In the genomic region with DNA sequence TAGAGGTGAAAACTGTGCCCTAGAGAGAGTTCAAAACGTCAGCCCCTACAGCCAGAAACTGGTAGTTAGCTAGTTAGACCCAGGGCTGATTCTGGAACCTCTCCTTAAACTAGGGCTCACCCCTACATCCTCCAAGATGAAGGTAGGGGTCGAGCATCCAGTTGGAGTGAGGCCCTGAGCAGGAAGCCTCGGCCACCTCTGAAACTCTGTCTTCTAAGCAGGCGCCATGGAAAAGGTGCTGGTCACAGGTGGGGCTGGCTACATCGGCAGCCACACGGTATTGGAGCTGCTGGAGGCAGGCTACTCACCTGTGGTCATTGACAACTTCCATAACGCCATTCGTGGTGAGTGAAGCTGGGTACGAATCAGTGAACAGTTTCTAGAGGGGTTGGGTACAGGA, we compare ENCODE assay signal across 7 mouse cellular contexts. TPM values are rescaled to one million over a fixed set of nuclear protein-coding genes. Genes with fewer than 3 reads are reported as not detected.
DNase-seq lines count a peak whose midpoint lies in the region; ATAC-seq and TF ChIP-seq lines count a peak whose summit lies in the region.

No protein-coding gene starts in this region.

- no peak overlapping the region for H3K4me3 ChIP-seq in CH12.LX (replicated peaks in 1 of 3; ENCODE audit: low read depth in 2 of 3, low read length in 2 of 3, poor library complexity in 1 of 3)
- no peak overlapping the region; the same call in 1 of the 2 replicates for H3K4me3 ChIP-seq in brown adipose tissue, adult 24 weeks (ENCODE audit: insufficient read depth, low read depth, low read length)
- peak overlapping the region; percentile 77 for H3K4me3 ChIP-seq in limb, embryonic 15.5 days
- no peak overlapping the region for H3K4me3 ChIP-seq in forebrain, postnatal 0 days (ENCODE audit: low read depth, low read length)

- H3K36me3 ChIP-seq in CH12.LX (replicated peaks in 1 of 2; ENCODE audit: control insufficient read depth in 1 of 2, insufficient read depth in 1 of 2, low read length in 1 of 2) = peaks cover 45 to 71% of the 10 kb centered on the region in 2 experiments
- H3K36me3 ChIP-seq in limb, embryonic 15.5 days = peaks cover 67% of the 10 kb centered on the region
- H3K36me3 ChIP-seq in forebrain, postnatal 0 days (ENCODE audit: insufficient read depth) = peaks cover 57% of the 10 kb centered on the region

- no peak overlapping the region for H3K27ac ChIP-seq in CH12.LX (ENCODE audit: insufficient read depth, low read depth)
- 0 out of 2 replicates have a peak overlapping the region, but pooled peaks have one; percentile 42 for H3K27ac ChIP-seq in brown adipose tissue, adult 24 weeks (replicated peaks; ENCODE audit: low read depth, low read length)
- peak overlapping the region; percentile 93 for H3K27ac ChIP-seq in limb, embryonic 15.5 days
- H3K27ac ChIP-seq in forebrain, postnatal 0 days (ENCODE audit: low read depth, low read length) = no peak overlapping the region

- H3K79me2 ChIP-seq in CH12.LX (replicated peaks; ENCODE audit: control insufficient read depth, extremely low read depth, insufficient read depth, poor library complexity, severe bottlenecking) = no peaks in the 10 kb centered on the region

- 81% methylated on average over 9 of the region's 9 CpGs for WGBS in limb, embryonic 15.5 days
- WGBS in forebrain, postnatal 0 days = 84% methylated on average over 9 of the region's 9 CpGs

- TF ChIP-seq EP300 in CH12.LX (IDR thresholded peaks at IDR 0.05; ENCODE audit: low read length) = no peak

- H3K9ac ChIP-seq in CH12.LX (ENCODE audit: insufficient read depth, low read depth) = no peak overlapping the region
- H3K9ac ChIP-seq in limb, embryonic 15.5 days = no peak overlapping the region
- H3K9ac ChIP-seq in forebrain, postnatal 0 days = no peak overlapping the region

- no peak for TF ChIP-seq RAD21 in CH12.LX (IDR thresholded peaks at IDR 0.05; ENCODE audit: low read depth, low read length)

- H3K9me3 ChIP-seq in CH12.LX (replicated peaks; ENCODE audit: low read length) = no peaks in the 10 kb centered on the region
- H3K9me3 ChIP-seq in limb, embryonic 15.5 days = no peaks in the 10 kb centered on the region
- no peaks in the 10 kb centered on the region for H3K9me3 ChIP-seq in forebrain, postnatal 0 days (ENCODE audit: low read length)

- TF ChIP-seq POLR2A in CH12.LX (IDR thresholded peaks at IDR 0.05; ENCODE audit: low read depth, low read length) = no peak

- peaks cover 7 to 27% of the 10 kb centered on the region in 2 experiments; a peak in 3 of 4 replicates for H3K4me1 ChIP-seq in CH12.LX (ENCODE audit: control insufficient read depth in 1 of 2, insufficient read depth in 2 of 2)
- H3K4me1 ChIP-seq in brown adipose tissue, adult 24 weeks (ENCODE audit: control insufficient read depth, insufficient read depth, insufficient read length, low read length) = no peaks in the 10 kb centered on the region
- peaks cover 27% of the 10 kb centered on the region for H3K4me1 ChIP-seq in limb, embryonic 15.5 days
- peaks cover 6% of the 10 kb centered on the region; the same call in 1 of the 2 replicates for H3K4me1 ChIP-seq in forebrain, postnatal 0 days (ENCODE audit: insufficient read depth)

- no peak for ATAC-seq in limb, embryonic 15.5 days (ENCODE audit: insufficient number of reproducible peaks, low FRiP score, low TSS enrichment, low read depth)
- ATAC-seq in forebrain, postnatal 0 days = no peak

- in situ Hi-C loops in CH12.LX (cut with MboI; ENCODE audit: low pct_ligation_motif_present, low pct_unique_long_range_greater_than_20kb, low sequenced_read_pairs) = no loop called here

- H3K27me3 ChIP-seq in CH12.LX (replicated peaks) = no peaks in the 10 kb centered on the region
- no peaks in the 10 kb centered on the region for H3K27me3 ChIP-seq in limb, embryonic 15.5 days
- no peaks in the 10 kb centered on the region for H3K27me3 ChIP-seq in forebrain, postnatal 0 days (ENCODE audit: insufficient read depth, low read length)

- dilution Hi-C loops in CH12.LX (cut with MboI; ENCODE audit: extremely low pct_ligation_motif_present, extremely low pct_unique_long_range_greater_than_20kb, low sequenced_read_pairs) = no loop called here

- 0 out of 2 replicates have a peak overlapping the region, but pooled peaks have one; percentile 53 for H3K4me2 ChIP-seq in CH12.LX (ENCODE audit: insufficient read depth, low read depth, poor library complexity, severe bottlenecking)
- H3K4me2 ChIP-seq in limb, embryonic 15.5 days = peak overlapping the region; percentile 92
- H3K4me2 ChIP-seq in forebrain, postnatal 0 days (ENCODE audit: low read depth) = no peak overlapping the region

- DNase-seq in kidney, adult 9 months = peak; percentile 17
- no peak for DNase-seq in kidney, postnatal 25 days
- DNase-seq in CH12.LX (ENCODE audit: extremely low read depth) = no peak
- DNase-seq in adrenal gland, adult 2 months = no peak
- no peak for DNase-seq in forebrain, postnatal 0 days

- no peak for TF ChIP-seq CTCF in CH12.LX (conservative IDR thresholded peaks at IDR 0.05 in 1 of 2, IDR thresholded peaks at IDR 0.05 in 1 of 2; ENCODE audit: low read depth in 2 of 2, low read length in 2 of 2)
- no peak for TF ChIP-seq CTCF in forebrain, postnatal 0 days (IDR thresholded peaks at IDR 0.05; ENCODE audit: low read depth)

TF ChIP-seq in CH12.LX, 34 proteins besides CTCF, POLR2A, EP300 and RAD21 (continues in another document):
- TF ChIP-seq JUN (IDR thresholded peaks at IDR 0.05; ENCODE audit: insufficient read depth, low read depth, low read length) = no peak
- no peak for TF ChIP-seq NRF1 (IDR thresholded peaks at IDR 0.05; ENCODE audit: low read depth, low read length)
- no peak for TF ChIP-seq SMC3 (IDR thresholded peaks at IDR 0.05; ENCODE audit: low read depth, low read length)
- TF ChIP-seq MYC (IDR thresholded peaks at IDR 0.05; ENCODE audit: low read depth, low read length) = no peak
- no peak for TF ChIP-seq NELFE (IDR thresholded peaks at IDR 0.05; ENCODE audit: low read depth, low read length)
- TF ChIP-seq ZNF384 (IDR thresholded peaks at IDR 0.05; ENCODE audit: low read depth, low read length) = no peak
- TF ChIP-seq BHLHE40 (IDR thresholded peaks at IDR 0.05; ENCODE audit: low read depth, low read length) = no peak

RNA-seq across cellular contexts. Expression of gene Gale, which starts 1.6 kb away (rescaled TPM):
- total RNA-seq in CH12.LX (2012; rRNA removed) (39.4 and 40.5 TPM in 2 replicates), CH12.LX (2014; rRNA removed) (32.9 and 34.8 TPM in 2 replicates)
- 23.6 and 23.8 TPM in 2 replicates for polyA plus RNA-seq in CH12.LX (2012; ENCODE audit: insufficient read length, low read depth)
- 40.3 and 53.3 TPM in 2 replicates for polyA plus RNA-seq in brown adipose tissue, adult 24 weeks (2012; ENCODE audit: insufficient read depth, insufficient read length, missing spikeins)
- polyA plus RNA-seq in limb, embryonic 15.5 days (2015; fragmentation: Nextera tagmentation; extraction: Ambion mirVana) = 58.2 and 66.7 TPM in 2 replicates
- 10 to 100 TPM; 15.5 to 24.8 TPM for total RNA-seq in adrenal gland, adult 2 months (2021)
- 22.9 and 33.3 TPM in 2 replicates for polyA plus RNA-seq in adrenal gland, adult 2 months (2012; rRNA removed)
- total RNA-seq in forebrain, postnatal 0 days (2014; rRNA removed) = 32.1 and 42.4 TPM in 2 replicates
- polyA plus RNA-seq in forebrain, postnatal 0 days (2015; fragmentation: Nextera tagmentation; extraction: Ambion mirVana) = 30.7 and 34.4 TPM in 2 replicates

RNA-seq across cellular contexts. Expression of gene Lypla2, which starts 7.3 kb away (rescaled TPM):
- 54.0 and 54.9 TPM in 2 replicates for total RNA-seq in CH12.LX (2012; rRNA removed)
- total RNA-seq in CH12.LX (2014; rRNA removed) = 55.9 and 57.2 TPM in 2 replicates
- 91.8 and 96.5 TPM in 2 replicates for polyA plus RNA-seq in CH12.LX (2012; ENCODE audit: insufficient read length, low read depth)
- polyA plus RNA-seq in brown adipose tissue, adult 24 weeks (2012; ENCODE audit: insufficient read depth, insufficient read length, missing spikeins) = 29.3 and 29.8 TPM in 2 replicates
- polyA plus RNA-seq in limb, embryonic 15.5 days (2015; fragmentation: Nextera tagmentation; extraction: Ambion mirVana) = 114 TPM in 2 replicates
- total RNA-seq in adrenal gland, adult 2 months (2021) = 10 to 100 TPM; 59.8 to 78.2 TPM
- polyA plus RNA-seq in adrenal gland, adult 2 months (2012; rRNA removed) = 155 and 169 TPM in 2 replicates
- 136 and 138 TPM in 2 replicates for total RNA-seq in forebrain, postnatal 0 days (2014; rRNA removed)
- 201 and 206 TPM in 2 replicates for polyA plus RNA-seq in forebrain, postnatal 0 days (2015; fragmentation: Nextera tagmentation; extraction: Ambion mirVana)

RNA-seq across cellular contexts. Expression of gene Hmgcl, which starts 18.9 kb away (rescaled TPM):
- total RNA-seq in CH12.LX (2012; rRNA removed) = 32.4 and 42.7 TPM in 2 replicates
- total RNA-seq in CH12.LX (2014; rRNA removed) = 38.0 and 39.5 TPM in 2 replicates
- 27.2 and 27.6 TPM in 2 replicates for polyA plus RNA-seq in CH12.LX (2012; ENCODE audit: insufficient read length, low read depth)
- polyA plus RNA-seq in brown adipose tissue, adult 24 weeks (2012; ENCODE audit: insufficient read depth, insufficient read length, missing spikeins) = 45.1 and 79.9 TPM in 2 replicates
- polyA plus RNA-seq in limb, embryonic 15.5 days (2015; fragmentation: Nextera tagmentation; extraction: Ambion mirVana) = 81.1 and 84.8 TPM in 2 replicates
- total RNA-seq in adrenal gland, adult 2 months (2021) = 10 to 100 TPM; 42.7 to 71.0 TPM
- polyA plus RNA-seq in adrenal gland, adult 2 months (2012; rRNA removed) = 33.9 and 35.3 TPM in 2 replicates
- total RNA-seq in forebrain, postnatal 0 days (2014; rRNA removed) = 42.9 and 46.0 TPM in 2 replicates
- polyA plus RNA-seq in forebrain, postnatal 0 days (2015; fragmentation: Nextera tagmentation; extraction: Ambion mirVana) = 52.6 and 58.3 TPM in 2 replicates

RNA-seq across cellular contexts. Expression of gene Pithd1, which starts 22.0 kb away (rescaled TPM):
- 53.2 and 65.4 TPM in 2 replicates for total RNA-seq in CH12.LX (2012; rRNA removed)
- total RNA-seq in CH12.LX (2014; rRNA removed) = 87.5 and 93.2 TPM in 2 replicates
- polyA plus RNA-seq in CH12.LX (2012; ENCODE audit: insufficient read length, low read depth) = 53.2 and 67.1 TPM in 2 replicates
- 20.3 and 31.3 TPM in 2 replicates for polyA plus RNA-seq in brown adipose tissue, adult 24 weeks (2012; ENCODE audit: insufficient read depth, insufficient read length, missing spikeins)
- 51.3 and 54.5 TPM in 2 replicates for polyA plus RNA-seq in limb, embryonic 15.5 days (2015; fragmentation: Nextera tagmentation; extraction: Ambion mirVana)
- total RNA-seq in adrenal gland, adult 2 months (2021) = 10 to 100 TPM; 23.1 to 35.5 TPM
- polyA plus RNA-seq in adrenal gland, adult 2 months (2012; rRNA removed) = 59.2 and 59.4 TPM in 2 replicates
- 62.8 and 64.2 TPM in 2 replicates for total RNA-seq in forebrain, postnatal 0 days (2014; rRNA removed)
- 82.2 and 93.3 TPM in 2 replicates for polyA plus RNA-seq in forebrain, postnatal 0 days (2015; fragmentation: Nextera tagmentation; extraction: Ambion mirVana)

RNA-seq across cellular contexts. Expression of gene Fuca1, which starts 44.6 kb away (rescaled TPM):
- 63.2 and 77.6 TPM in 2 replicates for total RNA-seq in CH12.LX (2012; rRNA removed)
- 28.6 and 32.6 TPM in 2 replicates for total RNA-seq in CH12.LX (2014; rRNA removed)
- 66.5 and 71.5 TPM in 2 replicates for polyA plus RNA-seq in CH12.LX (2012; ENCODE audit: insufficient read length, low read depth)
- polyA plus RNA-seq in brown adipose tissue, adult 24 weeks (2012; ENCODE audit: insufficient read depth, insufficient read length, missing spikeins) = 106 and 110 TPM in 2 replicates
- polyA plus RNA-seq in limb, embryonic 15.5 days (2015; fragmentation: Nextera tagmentation; extraction: Ambion mirVana) = 78.4 and 97.2 TPM in 2 replicates
- 10 to 100 TPM; 82.7 to 86.3 TPM for total RNA-seq in adrenal gland, adult 2 months (2021)
- polyA plus RNA-seq in adrenal gland, adult 2 months (2012; rRNA removed) = 31.8 and 35.2 TPM in 2 replicates
- 30.9 and 33.2 TPM in 2 replicates for total RNA-seq in forebrain, postnatal 0 days (2014; rRNA removed)
- polyA plus RNA-seq in forebrain, postnatal 0 days (2015; fragmentation: Nextera tagmentation; extraction: Ambion mirVana) = 67.7 and 75.2 TPM in 2 replicates

Comparison
In these comparisons a context has a peak if more than half of its experiments do, and no peak if none do; other contexts are left out.
1. H3K27ac ChIP-seq: peak in brown adipose tissue, adult 24 weeks (single experiment) and limb, embryonic 15.5 days (single experiment); none in CH12.LX (single experiment) and forebrain, postnatal 0 days (single experiment).